Mouse (Mus musculus) T-helper 2 cell (primary cell): ENCODE measurements at regions not wholly inside any gene's neighbourhood (a gene's known extent, or its start where the extent isn't known, plus 50 kb on each side); places are given as distances from the start of the nearest gene placed in this dataset.

ENCODE experiments used
- in situ Hi-C: fragments of 300-600 bp; cut with MboI, MseI; formaldehyde crosslinking; loops from one replicate; pipeline ENCODE4 v1.15.1; 2025; ENCODE audit warnings: high pct_unique_total_duplicates

GRCm38 (mm10) chr4:75466880-75467327 is 188.8 kb upstream of the Dmac1 start:
- in situ Hi-C loops, result no loop called here

DNA sequence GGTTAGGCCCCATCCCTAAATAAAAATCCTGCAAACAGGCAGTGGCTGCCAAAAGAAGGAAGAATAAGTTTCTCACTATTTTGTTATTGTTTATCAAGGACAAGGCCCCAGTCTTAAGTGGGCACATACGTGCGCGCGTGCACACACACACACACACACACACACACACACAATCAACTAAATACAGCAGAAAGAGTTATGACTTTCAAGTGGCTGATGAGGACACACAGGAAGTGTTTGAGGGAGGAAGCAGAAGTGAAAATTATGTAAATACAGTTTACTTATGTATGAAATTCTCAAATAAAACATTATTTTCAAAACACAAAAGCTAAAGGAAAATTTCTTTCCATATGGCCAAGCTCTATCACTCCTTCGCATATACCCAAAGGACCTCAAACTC is 185.5 kb upstream of the Dmac1 start:
- in situ Hi-C loops, result no loop called here

DNA sequence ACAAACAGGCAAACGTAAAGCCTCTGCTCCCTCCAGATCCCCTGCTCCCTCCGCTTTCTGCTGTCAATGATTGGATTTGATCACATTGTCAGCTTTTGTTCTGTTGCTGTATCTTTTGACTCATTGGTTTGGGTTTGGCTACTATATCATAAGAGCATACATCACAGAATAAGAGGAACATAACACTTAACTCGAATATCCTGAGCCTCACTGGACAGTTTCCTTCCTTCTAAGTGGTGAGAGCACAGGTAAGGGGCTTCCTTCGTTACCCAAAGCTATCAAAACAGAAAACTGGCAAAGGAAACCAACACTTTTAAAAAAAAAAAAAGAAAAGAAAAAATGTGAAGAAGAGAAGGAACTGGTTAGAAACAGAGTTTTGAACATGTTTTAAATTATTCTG is 171.4 kb upstream of the Dmac1 start:
- in situ Hi-C loops, result no loop called here

DNA sequence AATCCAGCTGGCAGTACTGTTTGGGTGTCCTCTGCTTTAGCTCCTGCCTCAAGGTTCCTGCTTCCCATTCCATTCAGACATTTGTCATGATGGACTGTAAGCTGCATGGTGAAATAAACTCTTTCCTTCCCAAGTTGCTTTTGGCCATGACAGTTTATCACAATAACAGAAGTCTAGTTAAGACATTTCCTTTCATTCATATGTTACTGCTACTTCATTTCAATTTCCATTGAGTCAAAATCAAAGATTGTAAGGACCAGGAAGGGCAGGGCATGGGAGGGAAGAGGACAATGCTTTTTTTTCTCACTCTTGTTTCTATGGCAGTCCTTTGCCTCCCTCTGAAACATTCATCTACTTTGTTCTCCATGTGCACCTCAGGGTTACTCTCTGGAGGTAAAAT is 145.2 kb upstream of the Dmac1 start:
- in situ Hi-C loops, result no loop called here

- in situ Hi-C loops, result loop anchor here (10.0 kb wide), 1 partner anchor 606 kb away; no protein-coding TSS in a partner anchor
These were observed 122.6 kb upstream of the Dmac1 start for GRCm38 (mm10) chr4:75400754-75401153.

DNA sequence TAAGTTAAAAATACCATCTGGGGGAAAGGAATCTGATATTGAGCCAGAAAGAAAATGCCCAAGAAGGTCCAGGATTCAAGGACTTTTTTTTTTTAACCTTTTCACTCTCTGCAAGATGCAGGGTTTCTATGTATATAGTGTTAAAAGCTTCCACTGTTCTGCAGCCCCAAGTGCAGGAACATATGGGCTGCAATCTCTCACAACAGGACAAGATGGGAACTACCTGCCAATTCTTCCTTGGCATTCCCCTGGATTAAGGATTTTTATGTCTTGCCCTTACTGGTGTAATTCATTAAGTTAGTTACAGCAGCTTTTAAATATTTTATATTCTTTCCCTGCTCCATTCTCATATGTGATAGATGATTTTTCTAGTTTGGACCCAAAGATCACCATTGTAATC is 116.9 kb upstream of the Dmac1 start:
- in situ Hi-C loops, result no loop called here

GRCm38 (mm10) chr4:75394264-75394663 is 116.2 kb upstream of the Dmac1 start:
- in situ Hi-C loops, result no loop called here

DNA sequence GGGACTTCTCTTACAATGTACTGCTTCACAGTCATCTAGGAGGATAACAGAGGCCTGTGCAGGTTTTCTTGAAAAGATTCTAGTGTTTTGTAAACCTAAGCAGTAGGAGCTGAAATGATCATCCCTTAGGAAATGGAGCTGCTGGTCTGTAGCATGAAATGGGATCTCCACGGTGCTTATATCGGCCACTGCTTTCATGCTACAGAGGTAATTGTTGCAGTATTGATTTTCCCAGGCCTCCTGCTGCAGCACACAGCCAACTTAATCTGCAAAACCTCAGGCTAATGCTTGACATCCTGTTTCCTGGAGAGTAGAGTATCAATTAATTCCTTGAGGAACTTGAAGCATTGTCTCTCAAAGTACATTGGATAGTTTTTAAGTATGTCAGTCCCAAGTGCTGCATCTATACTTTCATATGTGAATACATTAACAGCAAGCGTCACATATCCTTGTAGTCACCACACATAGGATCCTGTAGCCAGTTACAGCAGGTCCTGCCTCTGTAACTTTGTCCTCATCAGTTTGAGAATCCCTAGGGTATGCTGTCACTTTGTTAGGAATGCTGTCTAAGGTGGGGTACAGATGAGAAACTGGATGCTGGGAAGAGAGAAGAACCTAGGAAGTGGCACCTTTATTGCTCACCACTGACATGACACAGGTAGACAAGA is 108.3 kb upstream of the Dmac1 start:
- in situ Hi-C loops, result no loop called here

DNA sequence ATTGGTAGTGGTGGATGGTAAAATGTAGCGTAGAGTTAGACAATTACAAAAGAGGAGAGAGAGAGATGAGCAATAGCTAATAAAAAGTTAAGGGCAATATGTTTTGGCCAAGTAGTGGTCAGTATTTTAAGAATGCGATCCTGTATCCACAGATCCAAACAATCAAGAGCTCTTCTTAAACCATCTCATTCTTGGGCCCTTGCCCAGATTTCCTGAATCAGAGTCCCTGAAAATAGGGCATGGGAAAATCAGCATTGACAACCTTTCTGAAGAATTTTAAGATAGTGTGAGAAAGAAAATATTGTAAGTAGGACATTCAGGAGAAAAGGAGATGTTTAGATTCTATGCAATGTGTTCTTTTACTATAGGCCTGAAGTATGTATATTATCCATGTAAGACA is 81.4 kb upstream of the Dmac1 start:
- in situ Hi-C loops, result no loop called here

DNA sequence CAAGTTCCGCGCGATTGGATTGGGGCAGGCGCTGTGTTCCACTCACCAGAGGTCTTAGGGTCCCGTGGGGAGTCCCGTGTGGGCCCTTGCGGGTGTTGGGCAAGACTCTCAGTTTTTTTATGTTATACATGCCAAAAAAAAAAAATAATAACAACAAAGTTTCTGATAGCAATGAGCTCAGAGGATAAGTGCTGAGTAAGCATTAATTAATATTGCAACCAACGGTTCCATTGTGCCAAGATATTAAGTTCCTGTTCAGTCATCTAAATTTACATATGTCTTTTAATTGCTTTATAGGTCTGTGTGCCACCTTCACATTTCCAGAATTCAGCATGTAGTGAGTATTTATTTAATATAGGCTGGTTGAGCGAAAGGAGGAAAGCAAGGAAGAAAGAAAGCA is 77.5 kb upstream of the Dmac1 start:
- in situ Hi-C loops, result no loop called here

- in situ Hi-C loops, result no loop called here
These were observed 56.4 kb upstream of the Dmac1 start for GRCm38 (mm10) chr4:75334496-75334895.

GRCm38 (mm10) chr4:75332791-75333190 is 54.7 kb upstream of the Dmac1 start:
- in situ Hi-C loops, result no loop called here

GRCm38 (mm10) chr4:75329511-75330171 is 51.5 kb upstream of the Dmac1 start:
- in situ Hi-C loops, result no loop called here
